Mouse (Mus musculus) layer of hippocampus, adult 9-11 months (tissue): ENCODE data around the gene Tubb3.
"Not testable (repeated sequence)": the region's sequence is repeated elsewhere in the genome, so short reads cannot be mapped to it uniquely, and the experiment has no call there.

Experiments used
- DNase-seq: peaks from one replicate; pipeline ENCODE4 v3.0.0; 2022

Gene Tubb3

DNA sequence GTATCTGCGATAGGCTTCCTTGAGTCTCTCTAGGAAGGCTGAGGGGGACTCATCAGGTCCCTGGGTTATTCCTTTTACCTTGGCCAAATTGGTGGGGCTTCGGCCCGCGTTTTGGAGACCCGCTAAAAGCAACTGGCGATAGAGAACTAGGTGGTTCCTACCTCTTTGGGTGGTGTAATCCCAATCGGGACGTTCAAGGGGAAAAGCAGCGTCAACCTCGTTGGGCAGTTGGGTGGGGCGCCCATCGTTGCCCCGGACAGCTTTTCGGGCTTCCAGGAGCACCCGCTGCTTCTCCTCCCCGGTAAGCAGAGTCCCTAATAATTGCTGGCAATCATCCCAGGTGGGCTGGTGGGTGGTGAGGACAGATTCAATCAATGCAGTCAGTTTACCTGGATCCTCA is 21.2 kb downstream of the Tubb3 start:
- no peak for DNase-seq

GRCm38 (mm10) chr8:123433241-123433974 is 22.2 kb downstream of the Tubb3 start:
- DNase-seq = not testable (repeated sequence)

DNA sequence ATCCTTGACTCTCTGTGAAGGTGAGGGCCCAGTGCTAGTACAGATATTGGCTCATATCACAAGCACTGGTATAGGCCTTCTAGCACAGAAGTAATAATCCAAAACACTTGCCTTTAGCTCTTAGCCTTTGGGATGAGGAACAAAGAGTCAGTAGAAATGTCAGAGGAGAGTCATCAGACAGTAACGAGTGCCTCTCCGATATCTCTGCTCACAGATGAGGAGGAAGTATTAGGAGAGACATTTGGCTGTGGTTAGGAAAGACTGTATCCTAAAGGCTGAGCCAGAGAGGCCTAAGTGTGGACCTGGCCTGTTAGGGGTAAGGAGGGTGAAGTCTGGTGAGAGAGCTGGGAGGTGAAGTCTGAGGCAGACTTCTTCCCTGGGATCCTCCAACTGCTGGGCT is 30.6 kb downstream of the Tubb3 start:
- DNase-seq = no peak

GRCm38 (mm10) chr8:123442351-123442750 is 31.1 kb downstream of the Tubb3 start:
- no peak for DNase-seq

GRCm38 (mm10) chr8:123442871-123443575 is 31.8 kb downstream of the Tubb3 start:
- peak; percentile 92 for DNase-seq

GRCm38 (mm10) chr8:123443576-123443921 is 32.3 kb downstream of the Tubb3 start:
- DNase-seq = no peak

DNA sequence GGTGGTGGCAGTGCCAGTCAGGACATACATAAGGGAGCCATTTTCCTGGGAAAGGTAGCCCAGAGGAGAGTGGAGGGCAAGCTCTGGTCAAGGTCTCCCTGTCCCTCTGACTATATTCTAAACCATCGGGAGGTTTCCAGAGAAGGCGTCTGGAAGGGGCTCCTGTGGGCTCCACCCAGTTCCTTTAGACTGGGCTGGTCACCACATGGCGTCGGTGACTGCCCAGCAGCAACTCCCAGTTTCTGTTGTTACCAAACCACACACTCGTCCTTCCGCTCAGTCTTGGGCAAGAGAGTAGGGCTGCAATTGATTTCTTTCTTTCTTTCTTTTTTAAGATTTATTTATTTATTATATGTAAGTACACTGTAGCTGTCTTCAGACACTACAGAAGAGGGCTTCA is 32.9 kb downstream of the Tubb3 start:
- DNase-seq = no peak

GRCm38 (mm10) chr8:123445981-123446380 is 34.8 kb downstream of the Tubb3 start:
- no peak for DNase-seq

- DNase-seq = no peak
These were observed 35.6 kb downstream of the Tubb3 start for GRCm38 (mm10) chr8:123446799-123447198.

- no peak for DNase-seq
These were observed 39.6 kb downstream of the Tubb3 start for GRCm38 (mm10) chr8:123450783-123451182.

GRCm38 (mm10) chr8:123451747-123452146 is 40.5 kb downstream of the Tubb3 start:
- DNase-seq = not testable (repeated sequence)

GRCm38 (mm10) chr8:123452149-123452548 is 40.9 kb downstream of the Tubb3 start:
- DNase-seq = no peak

DNA sequence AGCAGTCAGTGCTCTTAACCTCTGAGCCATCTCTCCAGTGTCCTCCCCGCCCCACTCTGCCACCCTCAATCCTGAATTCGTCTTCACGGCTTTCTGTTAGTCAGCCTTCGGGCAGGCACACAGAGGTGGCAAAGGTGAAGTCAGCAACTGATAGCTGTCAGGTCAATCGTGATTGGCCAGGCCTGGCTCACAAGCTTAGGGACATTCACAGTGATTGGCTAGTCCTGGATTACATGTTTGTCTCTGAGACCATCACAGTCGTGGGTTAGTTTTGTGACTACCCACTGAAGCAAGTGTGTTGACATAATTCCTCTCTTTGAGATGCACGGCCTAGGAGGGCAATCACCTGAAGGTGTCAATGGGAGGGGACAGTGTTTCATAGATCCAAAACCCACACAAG is 42.1 kb downstream of the Tubb3 start:
- no peak for DNase-seq

DNA sequence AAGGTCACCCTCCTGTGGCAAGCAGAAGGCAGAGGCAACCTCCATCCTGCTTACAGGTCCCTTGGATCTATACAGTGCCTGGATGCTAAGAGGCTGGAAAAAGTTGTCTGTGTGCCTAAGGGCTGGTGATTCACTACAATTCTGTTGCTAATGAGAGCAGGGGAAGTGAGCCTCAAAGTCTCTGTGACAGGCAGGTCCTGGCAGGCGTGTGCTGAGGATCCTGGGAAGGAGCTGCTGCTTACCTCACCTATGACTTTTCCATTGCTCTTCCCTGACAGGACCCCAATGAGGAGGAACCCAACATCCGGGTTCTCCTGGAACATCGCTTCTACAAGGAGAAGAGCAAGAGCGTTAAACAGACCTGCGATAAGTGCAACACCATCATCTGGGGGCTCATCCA is 42.7 kb downstream of the Tubb3 start:
- DNase-seq = no peak

DNA sequence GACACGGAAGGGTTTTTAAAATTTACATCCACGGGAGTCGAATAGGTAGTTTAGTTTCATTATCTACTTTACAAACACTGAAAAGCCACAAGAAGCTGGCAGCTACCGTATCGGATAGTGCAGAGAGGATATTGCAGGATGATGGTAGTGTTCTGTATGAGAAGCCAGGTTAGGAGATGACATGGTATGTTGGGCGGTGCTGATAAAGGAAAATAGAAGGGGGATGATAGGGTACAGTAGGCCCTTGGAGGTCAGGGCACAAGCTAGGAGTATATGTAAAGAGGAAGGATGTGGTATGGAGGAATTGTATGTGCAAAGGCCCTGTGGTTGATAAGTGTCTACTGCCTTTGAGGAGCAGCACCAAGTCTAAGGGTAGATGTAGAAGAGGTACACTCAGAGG is 43.3 kb downstream of the Tubb3 start:
- no peak for DNase-seq

DNA sequence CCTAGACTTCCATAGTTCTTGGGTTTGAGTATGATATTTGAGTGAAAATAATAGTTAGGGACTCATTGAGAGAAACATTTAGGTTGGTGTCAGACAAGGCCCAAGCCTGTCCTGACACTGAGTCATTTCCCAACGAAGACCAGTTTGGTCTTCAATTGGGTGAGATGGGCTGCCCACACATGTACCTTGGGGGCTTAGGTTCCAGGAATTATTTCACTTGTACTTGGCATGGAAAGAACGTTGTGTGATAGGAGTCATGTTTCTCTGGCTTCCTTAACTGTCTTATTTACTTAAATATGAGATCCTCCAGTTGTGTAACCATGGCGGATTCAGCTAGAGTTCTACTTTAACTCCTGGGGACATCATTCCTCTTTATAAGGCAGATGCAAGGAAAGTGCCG is 52.4 kb downstream of the Tubb3 start:
- DNase-seq = no peak

DNA sequence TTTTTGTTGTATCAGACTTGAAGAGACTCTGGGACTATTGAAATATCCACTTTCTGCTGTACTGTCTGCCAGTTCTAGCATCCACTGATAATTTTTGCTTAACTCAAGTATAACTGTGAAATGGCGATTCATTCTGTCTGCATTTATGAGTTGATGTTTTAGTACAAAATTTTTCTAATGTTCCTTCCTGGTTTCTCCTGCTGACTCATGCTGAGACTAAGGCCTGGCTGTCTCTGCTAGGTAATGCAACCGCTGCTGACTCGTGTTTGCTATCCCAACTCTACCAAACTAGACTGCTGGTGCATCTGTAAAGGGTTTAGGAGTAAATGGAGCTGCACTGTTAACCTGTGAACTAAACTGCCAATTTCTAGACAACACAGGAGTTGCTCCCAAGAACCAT is 56.3 kb downstream of the Tubb3 start:
- DNase-seq = no peak
